ENCODE assay signal across 11 mouse cellular contexts in the genomic region with DNA sequence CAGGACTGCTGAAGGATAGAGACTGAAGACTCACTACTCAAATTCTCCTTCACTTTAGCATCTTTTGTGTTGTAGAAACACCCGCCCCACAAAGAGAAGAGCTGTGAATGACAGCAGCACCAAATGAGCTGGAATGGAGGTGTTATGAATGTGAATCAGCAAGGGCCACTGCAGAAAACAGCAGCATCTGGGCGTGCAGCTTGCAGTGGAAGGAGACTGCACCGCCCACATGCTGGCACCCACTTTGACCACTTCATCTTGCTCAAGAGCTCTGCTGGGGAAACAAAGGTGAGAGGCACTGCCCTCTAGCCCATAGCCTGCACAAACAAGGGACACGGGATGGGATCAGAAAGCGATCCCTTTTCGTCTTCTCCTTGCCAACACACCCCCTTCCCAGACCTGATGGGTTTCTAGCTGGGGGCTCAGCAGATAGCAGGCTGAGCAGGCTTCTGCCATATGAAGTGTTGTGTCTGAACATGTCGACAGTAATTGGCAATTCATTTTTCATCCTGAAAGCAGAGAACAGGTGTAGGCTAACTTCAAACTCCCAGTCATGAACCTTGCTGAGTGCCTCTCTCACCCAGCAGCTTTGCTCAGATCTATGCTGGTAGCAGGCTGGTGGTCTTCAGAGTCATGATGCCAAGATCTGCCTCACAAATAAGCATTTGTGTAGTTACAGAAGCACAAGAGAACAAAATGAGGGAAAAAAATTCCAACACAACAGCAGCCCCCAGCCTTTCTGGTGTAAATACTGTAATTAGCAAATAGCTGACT.
DNase-seq lines count a peak whose midpoint lies in the region; ATAC-seq lines count a peak whose summit lies in the region.
"Had no signal": no experiment of that assay in that cellular context is flagged by ENCODE, and none has a peak within 500 bp of the region (broad histone marks: within the 10 kb centered on the region; RNA-seq: fewer than 3 reads in every experiment).

No protein-coding gene starts in this region.

- no peak overlapping the region for H3K4me2 ChIP-seq in forebrain, embryonic 12.5 days
- no peak overlapping the region for H3K4me2 ChIP-seq in forebrain, embryonic 11.5 days (ENCODE audit: low read depth, low read length, severe bottlenecking)
- H3K4me2 ChIP-seq in hindbrain, embryonic 16.5 days (ENCODE audit: low read length): no peak overlapping the region
- no peak overlapping the region for H3K4me2 ChIP-seq in midbrain, embryonic 15.5 days
- H3K4me2 ChIP-seq: heart, embryonic 15.5 days had no signal

- ATAC-seq in forebrain, embryonic 12.5 days (ENCODE audit: low FRiP score): no peak
- no peak for ATAC-seq in forebrain, embryonic 11.5 days (replicated peaks; ENCODE audit: low FRiP score)
- peak; percentile 54 for ATAC-seq in hindbrain, embryonic 16.5 days
- 0 out of 2 replicates have a peak, but pooled peaks have one; percentile 11 for ATAC-seq in midbrain, embryonic 15.5 days (replicated peaks)

- H3K9me3 ChIP-seq in forebrain, embryonic 12.5 days: no peaks in the 10 kb centered on the region
- H3K9me3 ChIP-seq in forebrain, embryonic 11.5 days (ENCODE audit: control insufficient read depth, low read length): no peaks in the 10 kb centered on the region
- no peaks in the 10 kb centered on the region for H3K9me3 ChIP-seq in hindbrain, embryonic 16.5 days (ENCODE audit: control insufficient read depth, low read length)
- no peaks in the 10 kb centered on the region for H3K9me3 ChIP-seq in midbrain, embryonic 15.5 days

- H3K4me3 ChIP-seq in forebrain, embryonic 12.5 days (replicated peaks): no peak overlapping the region
- H3K4me3 ChIP-seq in forebrain, embryonic 11.5 days (ENCODE audit: low read depth, low read length): no peak overlapping the region
- H3K4me3 ChIP-seq in hindbrain, embryonic 16.5 days (ENCODE audit: low read length): no peak overlapping the region
- no peak overlapping the region for H3K4me3 ChIP-seq in midbrain, embryonic 15.5 days
- H3K4me3 ChIP-seq: heart, embryonic 15.5 days had no signal

- H3K9ac ChIP-seq in forebrain, embryonic 12.5 days: no peak overlapping the region
- no peak overlapping the region for H3K9ac ChIP-seq in forebrain, embryonic 11.5 days (ENCODE audit: low read length)
- H3K9ac ChIP-seq in hindbrain, embryonic 16.5 days (ENCODE audit: low read depth, low read length): no peak overlapping the region
- no peak overlapping the region for H3K9ac ChIP-seq in midbrain, embryonic 15.5 days
- H3K9ac ChIP-seq: heart, embryonic 15.5 days had no signal

- peaks cover 12% of the 10 kb centered on the region; the same call in 1 of the 2 replicates for H3K4me1 ChIP-seq in forebrain, embryonic 12.5 days
- H3K4me1 ChIP-seq in forebrain, embryonic 11.5 days (replicated peaks; ENCODE audit: control insufficient read depth, insufficient read depth, low read length): no peaks in the 10 kb centered on the region
- peaks cover 6% of the 10 kb centered on the region for H3K4me1 ChIP-seq in hindbrain, embryonic 16.5 days (ENCODE audit: control insufficient read depth, insufficient read depth, low read depth, low read length)
- peaks cover 11% of the 10 kb centered on the region for H3K4me1 ChIP-seq in midbrain, embryonic 15.5 days

- peak overlapping the region; percentile 11; the same call in 1 of the 2 replicates for H3K27ac ChIP-seq in forebrain, embryonic 12.5 days
- H3K27ac ChIP-seq in forebrain, embryonic 11.5 days (ENCODE audit: low read depth, low read length): no peak overlapping the region
- H3K27ac ChIP-seq in hindbrain, embryonic 16.5 days (ENCODE audit: low read depth, low read length): no peak overlapping the region
- peak overlapping the region; percentile 48 for H3K27ac ChIP-seq in midbrain, embryonic 15.5 days
- H3K27ac ChIP-seq: heart, embryonic 15.5 days; macrophage had no signal

- H3K36me3 ChIP-seq in forebrain, embryonic 12.5 days (replicated peaks): no peaks in the 10 kb centered on the region
- no peaks in the 10 kb centered on the region for H3K36me3 ChIP-seq in forebrain, embryonic 11.5 days (ENCODE audit: control insufficient read depth, insufficient read depth, low read length)
- H3K36me3 ChIP-seq in hindbrain, embryonic 16.5 days (ENCODE audit: control insufficient read depth, insufficient read depth, low read length): no peaks in the 10 kb centered on the region
- no peaks in the 10 kb centered on the region for H3K36me3 ChIP-seq in midbrain, embryonic 15.5 days (replicated peaks)

- WGBS in forebrain, embryonic 12.5 days: 72% methylated on average over 7 of the region's 7 CpGs
- 70% methylated on average over 7 of the region's 7 CpGs for WGBS in forebrain, embryonic 11.5 days
- WGBS in hindbrain, embryonic 16.5 days: 42% methylated on average over 7 of the region's 7 CpGs
- 64% methylated on average over 7 of the region's 7 CpGs for WGBS in midbrain, embryonic 15.5 days

- DNase-seq in forebrain, embryonic 11.5 days (ENCODE audit: low spot score): no peak
- DNase-seq in ZHBTc4 (ENCODE audit: low read depth, low spot score): peak; percentile 43
- DNase-seq in embryo, embryonic 9.5 days (ENCODE audit: extremely low spot score): no peak
- no peak for DNase-seq in spleen, postnatal 14 days (ENCODE audit: low spot score in 2 of 2)
- DNase-seq in thymus, postnatal 10 days (ENCODE audit: low spot score in 2 of 2): no peak
- DNase-seq: cerebellum, adult 8-10 months had no signal

- no peaks in the 10 kb centered on the region for H3K27me3 ChIP-seq in forebrain, embryonic 12.5 days
- H3K27me3 ChIP-seq in forebrain, embryonic 11.5 days (ENCODE audit: control insufficient read depth, insufficient read depth, low read length): no peaks in the 10 kb centered on the region
- H3K27me3 ChIP-seq in hindbrain, embryonic 16.5 days (replicated peaks; ENCODE audit: control insufficient read depth, insufficient read depth, low read length): no peaks in the 10 kb centered on the region
- no peaks in the 10 kb centered on the region for H3K27me3 ChIP-seq in midbrain, embryonic 15.5 days (replicated peaks)
- H3K27me3 ChIP-seq: heart, embryonic 15.5 days had no signal

Comparison
In these comparisons a context has a peak if more than half of its experiments do, and no peak if none do; other contexts are left out.
1. H3K27ac ChIP-seq: peak in forebrain, embryonic 12.5 days (single experiment) and midbrain, embryonic 15.5 days (single experiment); none in forebrain, embryonic 11.5 days (single experiment) and hindbrain, embryonic 16.5 days (single experiment).
2. ATAC-seq: peak in hindbrain, embryonic 16.5 days (single experiment) and midbrain, embryonic 15.5 days (single experiment); none in forebrain, embryonic 12.5 days (single experiment) and forebrain, embryonic 11.5 days (single experiment).